Mouse (Mus musculus) cerebellum, adult 2 months (tissue): ENCODE data around the gene Arpc5. TPM values are rescaled to one million over a fixed set of nuclear protein-coding genes. Genes with fewer than 3 reads are reported as not detected.

ENCODE experiments used
- DNase-seq, 2 experiments: peaks; one replicate each; pipeline ENCODE4 v3.0.0; 2021
- H3K27ac ChIP-seq: fragments of 200-500 bp; 2 replicates; pipeline ENCODE4 v1.5.1; 2012; ENCODE audit warnings: low read length, control low read depth, inconsistent platforms; ENCODE audit not compliant: insufficient read depth
- H3K27me3 ChIP-seq: fragments of 200-500 bp; 2 replicates; pipeline ENCODE4 v1.6.1; 2012; ENCODE audit warnings: inconsistent platforms, mild to moderate bottlenecking, low read length, moderate library complexity; ENCODE audit not compliant: control insufficient read depth, insufficient read depth
- H3K4me1 ChIP-seq: fragments of 200-500 bp; 2 replicates; pipeline ENCODE4 v1.6.1; 2011; ENCODE audit warnings: low read length; ENCODE audit not compliant: control insufficient read depth, insufficient read depth
- H3K4me3 ChIP-seq: fragments of 200-500 bp; replicated peaks from 2 replicates; pipeline ENCODE3; 2011; ENCODE audit warnings: mild to moderate bottlenecking, low read depth, low read length, control low read depth; ENCODE audit not compliant: insufficient read depth
- CTCF ChIP-seq: fragments of 200-500 bp; IDR thresholded peaks from 2 replicates; pipeline ENCODE4 v1.5.1; 2011; ENCODE audit warnings: low read depth, mild to moderate bottlenecking, control low read depth, low read length, moderate library complexity, borderline replicate concordance; ENCODE audit not compliant: insufficient read depth
- POLR2A ChIP-seq: fragments of 200-500 bp; IDR thresholded peaks from 2 replicates; pipeline ENCODE4 v1.6.1; 2011; ENCODE audit warnings: low read length, control low read depth, borderline replicate concordance; ENCODE audit not compliant: insufficient read depth
- WGBS: fragments of 180-500 bp; shearing (Covaris S2); methylation state at CpG from one replicate; pipeline ENCODE4 v1.1.7; 2018; 5-methylcytosine and 5-hydroxymethylcytosine counted together
- polyA plus RNA-seq: library from polyadenylated mRNA; depleted of rRNA; stranded (reverse); fragments of >200 nt; gene quantifications from 2 replicates; pipeline ENCODE4 v1.2.3, GENCODE M21; 2012; rRNA removed

Arpc5 gene
- polyA plus RNA-seq, 1 experiment, result 71.3 TPM

- Histone ChIP-seq H3K4me1 (no peaks in the 10 kb centered on the region), H3K4me3 (no peak overlapping the region), H3K27ac (no peak overlapping the region), H3K27me3 (no peaks in the 10 kb centered on the region)
- TF ChIP-seq CTCF (no peak), POLR2A (no peak)
- DNase-seq, result no peak
- WGBS, result 82% methylated on average over 4 of the region's 4 CpGs
Observed at GRCm38 (mm10) chr1:152821746-152822145, 55.4 kb downstream of the Arpc5 start.

- no peak for TF ChIP-seq POLR2A
- TF ChIP-seq CTCF, result no peak
- Histone ChIP-seq H3K4me1 (no peaks in the 10 kb centered on the region), H3K27me3 (no peaks in the 10 kb centered on the region), H3K4me3 (no peak overlapping the region), H3K27ac (no peak overlapping the region)
- DNase-seq, result no peak
- 58% methylated on average over 9 of the region's 9 CpGs for WGBS
Observed at GRCm38 (mm10) chr1:152824206-152824605, 57.9 kb downstream of the Arpc5 start.

Other genes starting within 250 kb of the Arpc5 start
- not detected in 2 replicates for gene Apobec4, start 16.0 kb upstream of the Arpc5 start, polyA plus RNA-seq
- gene Rgl1, start 191 bp upstream of the Arpc5 start, polyA plus RNA-seq, result 22.4 and 24.4 TPM in 2 replicates
- 2.0 and 2.7 TPM in 2 replicates for gene Ncf2, start 33.7 kb downstream of the Arpc5 start, polyA plus RNA-seq
- 47.3 and 51.8 TPM in 2 replicates for gene Smg7, start 136.1 kb downstream of the Arpc5 start, polyA plus RNA-seq
- gene Nmnat2, start 188.5 kb downstream of the Arpc5 start, polyA plus RNA-seq, result 120 and 131 TPM in 2 replicates